Mouse (Mus musculus) central nervous system, embryonic 11.5 days (tissue): ENCODE results near the gene Zfp605. TPM values are rescaled to one million over a fixed set of nuclear protein-coding genes. Genes with fewer than 3 reads are reported as not detected.

ENCODE experiments used
- polyA plus RNA-seq: library from polyadenylated mRNA; depleted of rRNA; stranded (reverse); fragments of >200 nt; gene quantifications from 2 replicates; pipeline ENCODE4 v1.2.3, GENCODE M21; 2012; rRNA removed

Zfp605 gene
- polyA plus RNA-seq = 6.3 and 6.9 TPM in 2 replicates

GRCm38 (mm10) chr5:110109991-110110441 lies at the start of gene Zfp605:
TSS of gene Zfp605 (plus strand) at chr5:110110092.

GRCm38 (mm10) chr5:110072413-110072812 lies 37.5 kb upstream of the Zfp605 start, which contains the start of gene Gm17655:
TSS of gene Gm17655 (minus strand) at chr5:110072513.

GRCm38 (mm10) chr5:110094030-110094846 lies 15.7 kb upstream of the Zfp605 start, which contains the start of gene Gm35315:
TSS of gene Gm35315 (minus strand) at chr5:110094420.

DNA sequence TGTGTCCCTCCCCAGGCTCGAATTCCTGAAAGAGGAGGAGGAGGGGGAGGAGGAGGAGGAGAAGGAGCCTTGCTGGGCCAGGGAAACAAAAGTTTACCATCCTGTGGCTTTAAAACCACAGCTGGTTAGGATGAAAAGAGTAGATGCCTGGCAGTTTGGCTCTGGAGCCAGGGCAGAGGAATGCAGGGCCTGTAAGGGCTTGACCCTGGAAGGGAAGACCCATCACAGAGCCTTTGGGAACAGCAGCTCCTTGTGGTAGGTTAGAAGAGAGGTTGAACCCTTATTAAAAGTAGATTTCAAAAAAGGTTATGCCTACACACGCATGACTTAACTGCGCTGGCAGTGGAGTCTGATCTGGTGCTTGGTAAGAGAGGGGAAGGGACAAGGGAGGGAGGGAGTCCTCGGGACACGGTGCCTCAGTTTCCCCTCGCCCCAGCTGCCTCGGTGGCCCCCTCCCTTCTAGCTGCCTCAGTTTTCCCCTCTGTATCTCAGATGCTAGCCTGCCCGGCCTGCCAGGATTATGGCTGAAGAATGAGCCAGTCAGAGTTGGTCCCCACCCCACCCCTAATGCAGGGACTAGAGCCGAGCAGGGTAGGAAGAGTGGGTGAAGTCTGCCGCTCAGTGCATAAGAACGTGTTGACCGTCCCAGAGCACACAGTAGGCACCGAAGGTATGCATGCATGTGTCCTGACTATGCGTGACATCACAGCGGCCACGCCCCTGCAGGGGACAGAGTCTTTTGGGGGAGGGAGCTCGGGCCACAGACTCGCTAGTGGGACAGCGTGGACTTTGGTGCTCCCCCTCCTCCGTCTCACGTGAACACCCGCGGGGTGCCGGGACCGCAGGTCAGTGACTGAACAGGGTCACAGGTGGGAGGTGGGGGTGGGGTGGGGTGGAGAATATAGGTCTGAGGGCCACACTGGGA lies 10.0 kb upstream of the Zfp605 start, which contains the start of gene Plcxd1:
TSS of gene Plcxd1 (plus strand) at position 314 of the 925 bp plus-strand sequence.

DNA sequence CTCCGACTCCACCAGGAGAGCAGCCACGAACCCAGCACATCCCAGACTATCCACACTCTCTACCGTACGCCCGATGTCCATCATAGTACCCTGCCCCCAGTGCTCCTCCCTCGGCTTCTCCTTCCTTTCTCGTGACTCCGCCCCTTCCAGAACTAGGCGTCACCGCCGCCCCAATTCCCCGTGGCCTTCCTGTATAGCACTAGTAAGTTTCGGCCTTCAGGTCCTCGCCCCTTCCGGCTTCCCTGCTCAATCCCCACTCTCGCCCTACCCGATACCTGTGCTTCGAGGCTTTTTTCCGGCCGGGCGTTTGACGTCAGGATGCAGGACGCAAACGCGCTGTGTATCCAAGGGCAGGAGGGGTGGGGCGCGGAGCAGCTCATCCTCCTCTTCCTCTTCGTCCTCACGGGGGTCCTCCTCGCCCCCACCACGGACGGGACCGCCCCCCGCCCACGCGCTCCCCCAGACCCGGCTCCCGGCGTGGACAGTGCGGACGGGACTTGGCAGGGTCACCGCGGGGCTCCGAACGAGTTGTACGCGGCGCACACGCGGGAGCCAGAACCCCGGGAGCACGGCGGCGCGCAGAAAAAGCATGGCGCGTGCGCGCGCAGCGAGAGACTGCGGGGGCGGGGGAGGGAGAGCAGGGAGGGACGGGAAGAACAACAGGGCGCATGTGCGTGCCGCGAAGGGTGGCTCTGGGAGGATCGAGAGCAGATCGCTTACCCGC lies 2.1 kb upstream of the Zfp605 start, which contains the start of gene Gtpbp6:
TSS of gene Gtpbp6 (minus strand) at position 617 of the 724 bp plus-strand sequence.

DNA sequence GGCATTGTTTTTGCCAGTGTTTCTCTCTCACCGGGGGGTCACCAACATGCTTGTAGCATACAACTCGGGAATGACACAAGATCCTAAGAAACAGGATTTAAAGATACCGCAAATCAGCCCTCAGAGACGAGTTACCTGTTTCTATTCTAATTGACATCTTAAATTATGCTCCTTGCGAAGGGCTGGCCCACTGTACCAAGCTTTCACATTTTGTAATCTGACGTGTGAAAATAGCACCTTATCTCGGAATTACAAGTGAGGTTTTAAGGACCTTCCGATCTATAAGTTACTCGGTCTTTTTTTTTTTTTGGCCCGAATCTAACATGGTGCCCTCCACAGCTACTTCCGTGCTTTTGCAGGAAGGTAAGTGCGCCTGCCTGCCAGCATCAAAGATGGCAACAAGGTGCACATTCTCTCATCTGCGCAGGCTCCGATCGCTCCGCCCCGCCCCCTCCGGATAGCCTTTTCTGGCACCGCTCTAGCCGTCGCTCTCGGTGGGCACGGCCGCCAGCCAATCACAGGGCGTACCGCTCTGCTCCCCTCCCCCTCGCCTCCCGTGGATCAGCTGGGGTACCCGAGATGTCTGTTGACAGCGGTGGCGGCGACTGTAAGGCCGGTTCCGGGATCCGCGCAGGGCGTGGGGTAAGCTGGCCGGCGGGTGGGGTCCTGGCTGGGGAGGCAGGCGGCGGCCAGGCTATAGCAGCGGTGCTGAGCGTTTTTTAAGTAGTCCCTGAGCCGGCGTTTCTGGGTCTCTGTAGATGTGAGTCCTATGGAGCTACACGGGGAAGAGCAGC lies 25.6 kb downstream of the Zfp605 start, which contains the start of gene Chfr:
TSS of gene Chfr (plus strand) at position 550 of the 794 bp plus-strand sequence.

DNA sequence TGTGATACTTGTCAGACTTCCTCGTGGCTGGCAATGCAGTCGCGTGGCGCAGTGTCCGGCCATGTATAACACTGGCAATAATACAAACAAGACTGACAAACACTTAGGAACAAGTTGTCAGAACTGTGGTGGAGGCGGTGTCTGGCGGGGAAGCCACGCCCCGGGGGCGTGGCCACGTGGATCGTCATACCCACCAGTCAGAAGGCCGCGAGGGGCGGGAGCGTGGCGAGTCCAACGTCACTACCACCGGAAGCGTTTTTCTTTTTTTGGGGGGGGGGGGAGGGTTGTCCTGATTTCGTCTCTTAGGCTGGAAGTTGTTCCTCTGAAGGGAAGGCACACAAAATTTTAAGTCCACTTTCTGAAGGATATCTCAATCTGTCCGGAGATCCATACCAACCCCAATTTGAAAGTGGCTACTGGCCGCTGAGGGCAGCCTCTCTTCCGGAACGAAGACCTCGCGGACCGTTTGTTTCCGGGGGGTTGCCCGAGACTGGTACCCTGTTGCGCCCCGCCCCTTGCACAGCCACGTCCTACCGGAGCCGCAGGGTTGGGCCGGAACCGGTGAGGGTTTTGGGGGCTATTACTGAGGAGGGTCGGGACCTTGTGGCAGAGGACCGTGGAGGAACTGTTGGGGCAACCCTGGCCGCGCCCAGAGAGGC lies 66.6 kb downstream of the Zfp605 start, which contains the start of gene Golga3:
TSS of gene Golga3 (plus strand) at position 340 of the 659 bp plus-strand sequence.

Other genes with a start within 250 kb of the Zfp605 start
- gene Gm15446, start 186.7 kb upstream of the Zfp605 start, polyA plus RNA-seq = 0.04 and 0.11 TPM in 2 replicates
- 15.5 and 27.7 TPM in 2 replicates for gene Zfp932, start 113.6 kb upstream of the Zfp605 start, polyA plus RNA-seq
- 0.54 and 2.7 TPM in 2 replicates for gene Gm17655, start 37.6 kb upstream of the Zfp605 start, polyA plus RNA-seq
- 0.68 and 1.4 TPM in 2 replicates for gene Gm35315, start 15.7 kb upstream of the Zfp605 start, polyA plus RNA-seq
- gene Plcxd1, start 10.1 kb upstream of the Zfp605 start, polyA plus RNA-seq = 0.10 and 0.57 TPM in 2 replicates
- 117 and 148 TPM in 2 replicates for gene Gtpbp6, start 1.9 kb upstream of the Zfp605 start, polyA plus RNA-seq
- gene Chfr, start 25.8 kb downstream of the Zfp605 start, polyA plus RNA-seq = 73.4 and 73.9 TPM in 2 replicates
- 16.2 and 17.4 TPM in 2 replicates for gene Golga3, start 66.6 kb downstream of the Zfp605 start, polyA plus RNA-seq
- 23.6 and 26.5 TPM in 2 replicates for gene Ankle2, start 120.9 kb downstream of the Zfp605 start, polyA plus RNA-seq
- gene Pgam5, start 159.8 kb downstream of the Zfp605 start, polyA plus RNA-seq = 32.6 and 56.2 TPM in 2 replicates
- gene Pxmp2, start 176.1 kb downstream of the Zfp605 start, polyA plus RNA-seq = 6.3 and 7.0 TPM in 2 replicates
- 37.9 and 44.7 TPM in 2 replicates for gene Pole, start 176.2 kb downstream of the Zfp605 start, polyA plus RNA-seq
- 0.71 and 1.4 TPM in 2 replicates for gene P2rx2, start 233.1 kb downstream of the Zfp605 start, polyA plus RNA-seq
- 0.06 TPM in 1 of 2 replicates, not detected in the other for gene Lrcol1, start 234.6 kb downstream of the Zfp605 start, polyA plus RNA-seq